Mouse (Mus musculus): Measurements from ENCODE around the gene Gdpd4.

Gene Gdpd4

GRCm38 (mm10) chr7:98086346-98086745 is 166.6 kb downstream of the Gdpd4 start:
- no peak for DNase-seq

- no peak for DNase-seq
These were observed 176.1 kb downstream of the Gdpd4 start for GRCm38 (mm10) chr7:98095852-98096251.

GRCm38 (mm10) chr7:98097557-98097956 is 177.8 kb downstream of the Gdpd4 start:
- DNase-seq: no peak

Data from right cerebral cortex, postnatal 25 days (tissue).